Mouse (Mus musculus) erythroblast, adult 5-6 weeks (primary cell): Measurements from ENCODE around the gene 4930469K13Rik. TPM values are rescaled to one million over a fixed set of nuclear protein-coding genes. Genes with fewer than 3 reads are reported as not detected.

Experiments
- total RNA-seq, 2 experiments: library from RNA; stranded (forward) in 1 of 2; stranded (reverse) in 1 of 2; fragments of 150-400 nt in 1 of 2; fragments of 200-764, 138-1000 nt in 1 of 2; gene quantifications; 2 replicates each; pipeline versions ENCODE4 v1.2.3 to v1.2.4; 2015 to 2017; ENCODE audit warnings: low replicate concordance in 2 of 2

The 4930469K13Rik gene
- total RNA-seq, 2 experiments from 2014 or later: not detected

Other genes starting within 250 kb of the 4930469K13Rik start
- not detected in 2 replicates for gene Kcnmb1, start 135.5 kb downstream of the 4930469K13Rik start, total RNA-seq (2015; ENCODE audit: low replicate concordance)
- gene Kcnmb1, start 135.5 kb downstream of the 4930469K13Rik start, total RNA-seq (2017; ENCODE audit: low replicate concordance): not detected in 2 replicates
- gene Kcnip1, start 105.4 kb downstream of the 4930469K13Rik start, total RNA-seq (2015; ENCODE audit: low replicate concordance): not detected in 2 replicates
- gene Kcnip1, start 105.4 kb downstream of the 4930469K13Rik start, total RNA-seq (2017; ENCODE audit: low replicate concordance): not detected in 2 replicates
- gene Lcp2, start 51.6 kb downstream of the 4930469K13Rik start, total RNA-seq (2015; ENCODE audit: low replicate concordance): 33.2 and 59.8 TPM in 2 replicates
- gene Lcp2, start 51.6 kb downstream of the 4930469K13Rik start, total RNA-seq (2017; ENCODE audit: low replicate concordance): 12.3 and 20.1 TPM in 2 replicates
- gene Foxi1, start 109.5 kb upstream of the 4930469K13Rik start, total RNA-seq (2015; ENCODE audit: low replicate concordance): not detected in 2 replicates
- not detected in 2 replicates for gene Foxi1, start 109.5 kb upstream of the 4930469K13Rik start, total RNA-seq (2017; ENCODE audit: low replicate concordance)
- gene Fam196b, start 216.3 kb upstream of the 4930469K13Rik start, total RNA-seq (2015; ENCODE audit: low replicate concordance): not detected in 2 replicates
- gene Fam196b, start 216.3 kb upstream of the 4930469K13Rik start, total RNA-seq (2017; ENCODE audit: low replicate concordance): 0.14 TPM in 1 of 2 replicates, not detected in the other